Mouse (Mus musculus) liver (tissue): Measurements from ENCODE around the gene Sfrp4.

Source experiments
- DNase-seq: peaks from one replicate; pipeline ENCODE4 v3.0.0-alpha.2; 2020; ENCODE audit warnings: mixed read lengths

Sfrp4 gene

DNA sequence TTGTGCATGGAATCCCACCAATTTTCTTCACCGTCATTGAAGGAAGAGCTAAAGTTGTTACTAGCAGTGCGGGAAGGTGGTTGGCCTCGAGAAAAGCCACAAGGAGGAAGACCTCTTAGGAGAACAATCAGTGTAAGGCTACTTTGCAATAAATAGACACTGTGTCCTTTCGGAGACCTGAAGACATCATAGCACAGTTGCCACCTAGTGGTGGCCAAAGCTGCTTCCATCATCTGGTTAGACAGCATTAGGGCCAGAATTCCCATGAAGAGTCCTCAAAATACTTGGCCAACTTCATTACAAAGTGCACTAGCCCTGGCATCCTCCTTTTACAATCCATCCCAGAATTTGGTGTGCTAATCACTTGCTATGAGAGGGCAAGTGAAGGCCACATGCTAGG is 13.2 kb downstream of the Sfrp4 start:
- peak; percentile 39 for DNase-seq

DNA sequence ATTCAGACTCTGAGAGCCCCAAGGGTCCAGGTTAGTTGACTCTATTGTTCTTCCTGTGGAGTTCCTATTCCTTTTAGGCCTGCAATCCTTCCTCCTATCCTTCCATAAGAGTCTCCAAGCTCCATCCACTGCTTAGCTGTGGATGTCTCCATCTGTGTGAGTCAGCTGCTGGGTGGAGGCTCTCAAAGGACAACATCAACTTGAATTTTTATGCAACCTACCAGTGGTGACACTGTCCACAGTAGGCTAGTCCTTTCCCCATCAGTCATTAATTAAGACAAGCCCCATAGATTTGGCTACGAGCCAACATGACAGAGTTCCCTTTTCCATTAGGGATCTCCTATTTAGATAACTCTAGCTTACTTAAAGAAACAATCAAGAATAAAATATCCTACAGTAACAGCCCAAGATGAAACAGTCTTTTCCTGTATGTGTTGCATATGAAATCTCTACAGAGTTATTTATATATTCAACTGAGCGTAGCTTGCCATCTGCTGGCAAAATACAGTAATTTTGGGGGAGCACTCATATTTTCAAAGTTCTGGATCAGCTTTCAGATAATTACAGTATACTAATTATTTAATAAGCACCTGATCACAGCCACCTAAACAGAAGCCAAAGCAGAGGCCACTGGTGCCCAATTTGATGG is 17.4 kb downstream of the Sfrp4 start:
- no peak for DNase-seq

DNA sequence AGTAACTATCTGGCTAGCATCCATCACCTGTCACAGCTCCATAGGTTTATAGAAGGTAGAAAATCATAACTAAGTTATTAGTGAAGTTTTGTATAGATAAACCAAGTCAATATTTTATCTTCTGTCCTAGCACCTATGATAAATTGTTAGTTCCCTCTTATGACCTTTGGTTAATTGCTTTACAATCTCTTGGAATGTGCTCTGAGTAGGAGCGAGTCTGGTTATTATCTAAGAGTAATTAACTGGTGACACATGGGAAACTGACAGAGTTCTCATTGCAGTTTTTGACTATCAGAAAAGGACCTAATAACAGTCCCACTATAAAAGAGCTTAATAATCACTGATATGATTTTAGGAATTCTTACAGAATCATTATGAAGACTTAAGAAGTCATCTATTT is 20.6 kb downstream of the Sfrp4 start:
- DNase-seq: no peak

DNA sequence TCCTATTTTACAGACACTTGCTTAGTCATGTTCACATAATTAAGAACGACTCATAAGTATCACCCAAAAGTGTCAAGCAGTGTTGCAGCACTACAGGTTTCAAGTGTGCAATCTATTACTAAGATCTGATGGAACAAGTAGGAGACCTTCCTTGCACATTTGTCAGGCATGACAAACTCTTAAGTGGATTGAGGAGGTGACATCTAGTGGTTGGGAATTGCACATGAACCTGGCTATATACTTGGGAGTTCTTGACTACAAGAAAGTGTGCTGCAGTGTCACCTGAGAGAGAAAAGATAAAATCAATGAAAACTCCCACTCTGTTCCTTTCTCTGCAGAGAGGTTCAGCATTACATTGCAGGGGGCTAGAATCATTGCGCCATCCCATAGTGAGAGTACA is 21.3 kb downstream of the Sfrp4 start:
- no peak for DNase-seq

DNA sequence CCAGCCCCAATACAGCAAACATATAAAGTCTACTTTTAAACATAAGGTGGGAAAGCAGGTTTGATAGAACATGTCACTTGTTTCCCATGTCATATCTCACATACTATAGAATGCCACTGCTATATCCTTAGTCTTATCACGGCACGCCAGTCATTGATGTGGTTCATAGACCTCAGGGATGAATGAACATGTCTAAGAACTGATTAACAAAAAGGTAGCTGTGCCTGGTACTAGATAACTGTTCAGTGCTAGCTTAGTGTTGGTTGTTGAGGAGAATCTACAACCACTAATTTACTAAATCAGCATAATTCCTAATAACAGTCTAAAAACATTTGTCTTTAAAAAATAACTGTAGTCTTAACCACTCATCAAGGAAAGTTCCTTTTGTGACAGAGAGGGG is 26.9 kb downstream of the Sfrp4 start:
- peak; percentile 65 for DNase-seq

DNA sequence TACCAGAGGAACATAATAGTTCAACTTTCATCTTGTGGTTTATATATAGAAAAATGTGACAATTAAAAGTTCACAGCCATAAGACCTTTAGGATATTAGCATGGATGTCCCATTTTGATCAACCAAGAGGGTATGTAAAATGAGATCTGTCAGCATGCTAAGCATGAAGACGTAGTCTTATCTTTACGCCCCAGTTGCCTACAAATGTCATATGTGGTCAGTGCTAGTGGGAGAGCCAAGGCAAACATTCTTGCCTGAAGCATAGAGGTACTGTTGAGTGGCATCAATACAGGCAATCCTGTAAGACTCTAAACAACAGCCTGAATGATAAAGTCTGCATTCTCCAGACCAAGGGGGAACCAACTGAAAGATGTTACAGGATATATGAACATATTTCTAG is 29.5 kb downstream of the Sfrp4 start:
- DNase-seq: no peak

DNA sequence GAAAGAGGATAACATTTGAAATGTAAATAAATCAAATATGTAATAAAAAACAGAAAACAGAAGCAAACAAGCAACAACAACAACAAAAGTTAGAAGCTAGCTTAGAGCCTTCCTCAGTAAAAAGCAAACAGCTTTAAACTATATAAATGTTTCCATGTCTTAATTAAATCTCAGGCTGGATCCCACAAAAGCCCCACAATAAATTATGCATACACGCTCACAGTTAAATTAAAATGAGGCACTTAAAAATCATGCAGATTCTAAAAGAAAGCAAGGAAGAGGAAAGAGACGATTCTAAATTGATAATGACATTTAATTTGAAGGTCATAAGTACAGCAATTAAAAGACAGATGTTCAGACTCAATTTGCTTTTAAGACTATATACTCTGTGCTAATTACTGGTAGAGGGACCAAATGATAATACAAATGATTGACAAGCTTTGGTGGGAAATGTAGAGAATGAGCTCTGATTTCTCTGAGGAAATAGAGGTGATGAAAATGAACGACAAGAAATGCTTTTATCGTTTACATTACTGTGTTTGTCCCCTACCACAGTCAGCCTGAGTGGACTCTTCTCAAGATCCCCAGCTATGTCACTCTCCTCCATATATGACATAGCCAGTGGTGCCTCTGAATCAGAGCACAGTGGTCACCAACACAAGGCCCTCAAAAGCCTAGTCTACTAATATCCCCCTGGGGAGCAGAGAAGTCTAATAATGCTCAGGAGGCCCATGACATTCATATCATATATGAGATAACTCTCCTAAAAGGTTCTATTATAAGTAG is 45.6 kb downstream of the Sfrp4 start:
- no peak for DNase-seq

DNA sequence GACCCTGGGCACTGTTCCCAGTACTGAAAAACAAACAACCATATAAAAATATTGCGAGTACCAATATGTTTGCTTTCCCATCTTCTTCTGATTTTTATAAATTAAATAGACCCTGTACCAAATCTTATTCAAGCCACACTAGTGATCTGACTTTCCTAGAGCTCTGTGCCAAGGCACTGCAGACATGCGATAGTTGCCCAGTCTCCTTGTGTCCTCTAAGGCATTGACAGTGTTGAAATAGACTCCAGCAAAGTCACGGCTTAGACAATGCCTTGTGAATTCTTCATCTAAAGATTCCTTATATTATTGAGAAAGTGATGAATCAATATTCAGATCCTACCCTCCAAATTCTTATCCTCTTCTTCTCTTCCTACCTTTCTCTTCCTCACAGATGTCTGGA is 51.1 kb downstream of the Sfrp4 start:
- DNase-seq: no peak

DNA sequence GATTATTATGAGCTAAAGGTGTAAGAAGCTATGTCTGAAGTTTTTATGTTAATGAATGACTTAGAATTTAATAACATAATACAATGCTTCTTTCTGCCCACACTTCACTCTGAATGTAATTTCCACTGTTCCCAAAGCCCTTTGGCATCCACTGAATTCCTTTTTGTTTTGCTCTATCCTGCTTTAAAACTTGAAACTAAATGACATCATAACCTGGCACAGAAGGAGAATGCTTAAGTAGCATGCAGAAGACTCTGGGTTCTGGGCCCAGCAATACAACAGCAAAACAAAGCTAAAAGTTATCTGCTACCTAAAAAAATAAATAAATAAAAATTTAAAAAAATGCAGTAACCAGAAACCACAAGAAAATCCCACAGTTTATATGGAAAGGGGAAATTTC is 51.7 kb downstream of the Sfrp4 start:
- DNase-seq: no peak
